In genomic region chr5:44258163-44258562, GRCm38 (mm10) we compare ENCODE assay signal across 13 mouse cellular contexts. TPM values are rescaled to one million over a fixed set of nuclear protein-coding genes. Genes with fewer than 3 reads are reported as not detected.
DNase-seq lines count a peak whose midpoint lies in the region; ATAC-seq and TF ChIP-seq lines count a peak whose summit lies in the region.
"Had no signal": no experiment of that assay in that cellular context is flagged by ENCODE, and none has a peak within 500 bp of the region (broad histone marks: within the 10 kb centered on the region; RNA-seq: fewer than 3 reads in every experiment).

No protein-coding gene starts in this region.

- no peak overlapping the region for H3K4me2 ChIP-seq in heart, embryonic 12.5 days
- no peak overlapping the region for H3K4me2 ChIP-seq in lung, postnatal 0 days (replicated peaks; ENCODE audit: low read depth, low read length)
- no peak overlapping the region for H3K4me2 ChIP-seq in midbrain, embryonic 15.5 days
- H3K4me2 ChIP-seq: limb, embryonic 13.5 days; midbrain, embryonic 13.5 days; stomach, embryonic 15.5 days had no signal

- intact Hi-C loops in heart, adult 2 months (cut with DNase I): no loop called here

- WGBS in heart, adult 2 months: 67% methylated on average over 1 of the region's 1 CpGs
- no CpG with 5 or more reads among the region's 1 CpGs for WGBS in heart, embryonic 12.5 days
- WGBS in lung, postnatal 0 days: no CpG with 5 or more reads among the region's 1 CpGs
- WGBS in midbrain, embryonic 15.5 days: 44% methylated on average over 1 of the region's 1 CpGs

- H3K9me3 ChIP-seq in heart, embryonic 12.5 days (replicated peaks): no peaks in the 10 kb centered on the region
- H3K9me3 ChIP-seq in lung, postnatal 0 days (ENCODE audit: low read length): no peaks in the 10 kb centered on the region
- no peaks in the 10 kb centered on the region for H3K9me3 ChIP-seq in midbrain, embryonic 15.5 days
- H3K9me3 ChIP-seq: limb, embryonic 13.5 days; midbrain, embryonic 13.5 days; stomach, embryonic 15.5 days had no signal

- no peaks in the 10 kb centered on the region for H3K79me2 ChIP-seq in heart, adult 2 months (replicated peaks; ENCODE audit: control insufficient read depth, insufficient read depth, low read length)

- no peak for TF ChIP-seq POLR2A in heart, adult 2 months (IDR thresholded peaks at IDR 0.05; ENCODE audit: insufficient read depth, low read depth, low read length)
- TF ChIP-seq POLR2A in embryonic fibroblast, embryonic 13.5 days (IDR thresholded peaks at IDR 0.05; ENCODE audit: low read depth, low read length): no peak

- no peaks in the 10 kb centered on the region for H3K27me3 ChIP-seq in heart, adult 2 months (ENCODE audit: control insufficient read depth, insufficient read depth, low read length)
- no peaks in the 10 kb centered on the region for H3K27me3 ChIP-seq in heart, embryonic 12.5 days (replicated peaks)
- no peaks in the 10 kb centered on the region for H3K27me3 ChIP-seq in lung, postnatal 0 days (replicated peaks; ENCODE audit: insufficient read depth, low read length)
- H3K27me3 ChIP-seq in midbrain, embryonic 15.5 days (replicated peaks): no peaks in the 10 kb centered on the region
- H3K27me3 ChIP-seq: limb, embryonic 13.5 days; midbrain, embryonic 13.5 days; stomach, embryonic 15.5 days had no signal

- no peaks in the 10 kb centered on the region for H3K4me1 ChIP-seq in heart, adult 2 months (ENCODE audit: control insufficient read depth, insufficient read depth, low read length)
- no peaks in the 10 kb centered on the region for H3K4me1 ChIP-seq in heart, embryonic 12.5 days (replicated peaks)
- H3K4me1 ChIP-seq in lung, postnatal 0 days (ENCODE audit: insufficient read depth, low read depth, low read length): no peaks in the 10 kb centered on the region
- H3K4me1 ChIP-seq in embryonic fibroblast, embryonic 13.5 days (ENCODE audit: control insufficient read depth, insufficient read depth, low read length): no peaks in the 10 kb centered on the region
- no peaks in the 10 kb centered on the region for H3K4me1 ChIP-seq in midbrain, embryonic 15.5 days
- H3K4me1 ChIP-seq: limb, embryonic 13.5 days; midbrain, embryonic 13.5 days; stomach, embryonic 15.5 days had no signal

- H3K36me3 ChIP-seq in heart, adult 2 months (ENCODE audit: control insufficient read depth, insufficient read depth, low read length): no peaks in the 10 kb centered on the region
- H3K36me3 ChIP-seq in heart, embryonic 12.5 days: no peaks in the 10 kb centered on the region
- H3K36me3 ChIP-seq in lung, postnatal 0 days (ENCODE audit: insufficient read depth, low read length): no peaks in the 10 kb centered on the region
- no peaks in the 10 kb centered on the region for H3K36me3 ChIP-seq in midbrain, embryonic 15.5 days (replicated peaks)
- H3K36me3 ChIP-seq: limb, embryonic 13.5 days; midbrain, embryonic 13.5 days; stomach, embryonic 15.5 days had no signal

- no peak for DNase-seq in heart, adult 2 months
- peak; percentile 23 for DNase-seq in lung, postnatal 0 days (ENCODE audit: low spot score)
- DNase-seq in lung, adult 18-20 months: no peak
- DNase-seq in thymus, postnatal 25 days: peak; percentile 38
- DNase-seq in spleen, postnatal 36 days (ENCODE audit: low spot score in 2 of 2): no peak
- DNase-seq: cerebellum, adult 11-12 months had no signal

- 0 out of 2 replicates have a peak, but pooled peaks have one; percentile 21 for TF ChIP-seq CTCF in heart, adult 2 months (IDR thresholded peaks at IDR 0.05)
- TF ChIP-seq CTCF in lung, postnatal 0 days (IDR thresholded peaks at IDR 0.05): peak; percentile 60
- peak; percentile 39; the same call in 1 of the 2 replicates for TF ChIP-seq CTCF in embryonic fibroblast, embryonic 13.5 days (IDR thresholded peaks at IDR 0.05; ENCODE audit: borderline replicate concordance, insufficient read depth, low read length)

- no peak overlapping the region for H3K27ac ChIP-seq in heart, adult 2 months
- no peak overlapping the region for H3K27ac ChIP-seq in heart, embryonic 12.5 days (ENCODE audit: poor library complexity, severe bottlenecking)
- H3K27ac ChIP-seq in lung, postnatal 0 days (ENCODE audit: low read length): no peak overlapping the region
- no peak overlapping the region for H3K27ac ChIP-seq in embryonic fibroblast, embryonic 13.5 days (ENCODE audit: insufficient read depth, low read length)
- no peak overlapping the region for H3K27ac ChIP-seq in midbrain, embryonic 15.5 days
- H3K27ac ChIP-seq: limb, embryonic 13.5 days; midbrain, embryonic 13.5 days; stomach, embryonic 15.5 days had no signal

- no peak for TF ChIP-seq EP300 in heart, adult 2 months (IDR thresholded peaks at IDR 0.05; ENCODE audit: insufficient read depth, low read depth, low read length)
- TF ChIP-seq EP300 in lung, postnatal 0 days (IDR thresholded peaks at IDR 0.05): no peak

- no peak for ATAC-seq in heart, embryonic 12.5 days (ENCODE audit: insufficient number of reproducible peaks, low FRiP score)
- ATAC-seq in lung, postnatal 0 days: no peak
- no peak for ATAC-seq in midbrain, embryonic 15.5 days (replicated peaks)
- ATAC-seq: midbrain, embryonic 13.5 days had no signal

- H3K4me3 ChIP-seq in heart, adult 2 months: no peak overlapping the region
- no peak overlapping the region for H3K4me3 ChIP-seq in heart, embryonic 12.5 days
- no peak overlapping the region for H3K4me3 ChIP-seq in lung, postnatal 0 days (ENCODE audit: low read depth, low read length)
- H3K4me3 ChIP-seq in embryonic fibroblast, embryonic 13.5 days (ENCODE audit: insufficient read depth, low read length): no peak overlapping the region
- H3K4me3 ChIP-seq in midbrain, embryonic 15.5 days: no peak overlapping the region
- H3K4me3 ChIP-seq: erythroblast, embryonic 14.5 days; limb, embryonic 13.5 days; midbrain, embryonic 13.5 days; stomach, embryonic 15.5 days had no signal

- H3K9ac ChIP-seq in heart, adult 2 months (ENCODE audit: low read depth, low read length): no peak overlapping the region
- no peak overlapping the region for H3K9ac ChIP-seq in heart, embryonic 12.5 days
- H3K9ac ChIP-seq in lung, postnatal 0 days (replicated peaks; ENCODE audit: low read depth): no peak overlapping the region
- no peak overlapping the region for H3K9ac ChIP-seq in midbrain, embryonic 15.5 days
- H3K9ac ChIP-seq: limb, embryonic 13.5 days; midbrain, embryonic 13.5 days; stomach, embryonic 15.5 days had no signal

RNA-seq across cellular contexts. Expression of gene Tapt1, which starts 31.7 kb away (rescaled TPM):
- 10 to 100 TPM; 19.2 to 21.1 TPM for total RNA-seq in heart, adult 2 months (2021)
- 18.7 and 41.4 TPM in 2 replicates for polyA plus RNA-seq in heart, adult 2 months (2012; rRNA removed)
- polyA plus RNA-seq in heart, embryonic 12.5 days (2016; fragmentation: Nextera tagmentation; extraction: Ambion mirVana): 28.3 and 32.6 TPM in 2 replicates
- 31.3 and 31.8 TPM in 2 replicates for polyA plus RNA-seq in lung, postnatal 0 days (2015; fragmentation: Nextera tagmentation; extraction: Ambion mirVana)
- 36.2 and 41.1 TPM in 2 replicates for polyA plus RNA-seq in embryonic fibroblast, embryonic 13.5 days (2011; ENCODE audit: insufficient read length, low read depth, missing spikeins)
- 32.3 and 33.2 TPM in 2 replicates for polyA plus RNA-seq in midbrain, embryonic 15.5 days (2015; fragmentation: Nextera tagmentation; extraction: Ambion mirVana)

Comparison
In these comparisons a context has a peak if more than half of its experiments do, and no peak if none do; other contexts are left out.
1. DNase-seq: peak in lung, postnatal 0 days (single experiment) and thymus, postnatal 25 days (single experiment); none in heart, adult 2 months (0 of 2), lung, adult 18-20 months (0 of 2) and spleen, postnatal 36 days (0 of 2).
2. Peak in every context shown above with its lines, with median percentiles within 50 percentile points of each other: CTCF ChIP-seq.